Mouse (Mus musculus) myocyte (in vitro differentiated cells): ENCODE data around the gene Ccdc102a.

Experiments used
- CEBPB ChIP-seq: IDR thresholded peaks from 2 replicates; pipeline ENCODE4 v1.6.1; 2011; ENCODE audit warnings: mild to moderate bottlenecking, moderate library complexity; ENCODE audit not compliant: poor library complexity, insufficient read depth, severe bottlenecking
- E2F4 ChIP-seq: IDR thresholded peaks from one replicate; pipeline ENCODE4 v1.6.1; 2011; ENCODE audit warnings: mild to moderate bottlenecking, control low read depth, moderate library complexity; ENCODE audit not compliant: insufficient read depth
- MAX ChIP-seq: IDR thresholded peaks from one replicate; pipeline ENCODE4 v1.6.1; 2011; ENCODE audit warnings: low read depth, mild to moderate bottlenecking, control low read depth
- MYOD1 ChIP-seq, 3 experiments: IDR thresholded peaks; one replicate each; pipeline ENCODE4 v1.6.1; 2011; ENCODE audit warnings: control low read depth in 2 of 3, low read depth in 2 of 3, mild to moderate bottlenecking in 2 of 3, moderate library complexity in 1 of 3; ENCODE audit not compliant: insufficient read length in 2 of 3, control insufficient read depth in 1 of 3
- POLR2A ChIP-seq: IDR thresholded peaks from one replicate; pipeline ENCODE4 v1.6.1; 2011; ENCODE audit warnings: low read depth, mild to moderate bottlenecking, control low read depth, moderate library complexity; ENCODE audit not compliant: insufficient read length
- POLR2AphosphoS2 ChIP-seq: IDR thresholded peaks from one replicate; pipeline ENCODE4 v1.6.1; 2011; ENCODE audit warnings: low read depth, control low read depth; ENCODE audit not compliant: insufficient read length
- TCF12 ChIP-seq: IDR thresholded peaks from one replicate; pipeline ENCODE4 v1.6.1; 2011; ENCODE audit warnings: mild to moderate bottlenecking, control low read depth; ENCODE audit not compliant: poor library complexity, insufficient read depth, severe bottlenecking
- TCF3 ChIP-seq: IDR thresholded peaks from one replicate; pipeline ENCODE4 v1.6.1; 2011; ENCODE audit warnings: low read depth, control low read depth; ENCODE audit not compliant: insufficient read length
- USF1 ChIP-seq: IDR thresholded peaks from one replicate; pipeline ENCODE4 v1.6.1; 2011; ENCODE audit warnings: low read depth, mild to moderate bottlenecking, control low read depth, moderate library complexity

DNA sequence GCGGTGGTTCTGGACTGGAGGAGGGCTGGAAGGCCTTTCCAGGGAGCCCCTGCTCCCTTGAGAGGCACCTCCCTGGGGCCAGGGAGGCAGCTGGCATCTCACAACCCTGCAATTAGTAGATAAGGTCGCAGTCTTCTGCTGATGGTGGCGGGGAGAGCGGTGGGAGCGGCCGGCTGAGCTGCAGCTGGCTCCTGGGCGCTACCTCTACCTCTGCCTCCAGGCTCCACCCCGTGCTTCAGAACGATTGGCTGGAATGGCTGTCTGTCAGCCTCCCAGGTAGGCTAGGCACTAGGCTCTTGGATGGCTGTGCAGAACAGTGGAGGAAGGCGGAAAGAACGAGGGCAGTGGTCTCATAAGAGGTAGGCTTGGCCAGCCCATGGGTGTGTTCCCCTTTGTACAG is 18.6 kb downstream of the Ccdc102a start:
- TF ChIP-seq POLR2A (no peak), USF1 (no peak), MYOD1 (IDR thresholded peaks at IDR 0.05; ENCODE audit: control insufficient read depth in 1 of 3, insufficient read length in 2 of 3, low read depth in 2 of 3) (no peak), TCF12 (no peak), TCF3 (no peak), POLR2AphosphoS2 (no peak), E2F4 (no peak), MAX (no peak), CEBPB (no peak)
